Mouse (Mus musculus) heart, adult 11 months (tissue): ENCODE measurements at regions not wholly inside any gene's neighbourhood (a gene's known extent, or its start where the extent isn't known, plus 50 kb on each side); places are given as distances from the start of the nearest gene placed in this dataset.
A peak's percentile ranks its signal among the peaks of the same experiment; 100 is the strongest.

Experiments
- DNase-seq: peaks from one replicate; pipeline ENCODE4 v3.0.0; 2022

- no peak for DNase-seq
These were observed 80.2 kb downstream of the Fthl17a start for GRCm38 (mm10) chrX:85329474-85330225.

- DNase-seq: peak; percentile 92
These were observed 94.0 kb downstream of the Fthl17a start for GRCm38 (mm10) chrX:85343517-85343916.

GRCm38 (mm10) chrX:85375296-85375695 lies 125.8 kb downstream of the Fthl17a start:
- DNase-seq: no peak

GRCm38 (mm10) chrX:85384452-85384851 lies 135.0 kb downstream of the Fthl17a start:
- DNase-seq: no peak
